Mouse (Mus musculus) liver, adult 10 weeks (tissue): ENCODE results near the gene Unc45b. TPM values are rescaled to one million over a fixed set of nuclear protein-coding genes. Genes with fewer than 3 reads are reported as not detected.

ENCODE experiments used
- polyA plus RNA-seq: library from polyadenylated mRNA; stranded (reverse); fragments of 350-450 nt; fragmentation: Illumina TruSeq; extraction: RNeasy Lipid Tissue Mini Kit (QIAGEN cat#74804); gene quantifications from one replicate; pipeline ENCODE4 v1.2.3, GENCODE M21; 2014; ENCODE audit warnings: low read depth, low replicate concordance

The Unc45b gene
- 0.37 TPM for polyA plus RNA-seq

DNA sequence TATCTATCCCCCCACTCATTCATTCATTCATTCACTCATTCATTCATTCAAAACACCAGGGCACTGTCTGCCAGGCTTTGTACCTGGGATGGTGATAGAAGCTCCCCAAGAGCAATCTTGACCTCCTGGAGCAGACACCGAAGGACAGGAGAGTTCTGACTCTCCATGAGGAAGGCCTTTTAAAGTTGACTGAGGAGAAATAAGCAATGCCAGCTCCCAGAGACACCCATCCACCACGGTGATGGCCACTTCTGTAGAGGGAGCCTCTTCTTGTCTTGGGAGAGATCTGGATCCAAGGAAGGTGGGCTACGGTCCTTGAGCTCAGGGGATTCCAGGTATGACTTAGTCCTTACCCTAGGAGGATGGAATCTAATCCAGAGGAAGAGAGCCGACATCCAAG lies at the start of gene Unc45b:
Unc45b (plus strand) TSS at position 301 of the 400 bp plus-strand sequence.

GRCm38 (mm10) chr11:82871031-82871446 lies 39.3 kb upstream of the Unc45b start, which contains the start of gene Rffl:
Gene Rffl (minus strand): TSS chr11:82871210.

GRCm38 (mm10) chr11:82890342-82890762 lies 20.0 kb upstream of the Unc45b start, which contains the start of gene Rad51d:
Gene Rad51d (minus strand): TSS chr11:82890614.

GRCm38 (mm10) chr11:82891936-82892335 lies 18.4 kb upstream of the Unc45b start, which contains the start of gene Fndc8:
Gene Fndc8 (plus strand): TSS chr11:82892124.

DNA sequence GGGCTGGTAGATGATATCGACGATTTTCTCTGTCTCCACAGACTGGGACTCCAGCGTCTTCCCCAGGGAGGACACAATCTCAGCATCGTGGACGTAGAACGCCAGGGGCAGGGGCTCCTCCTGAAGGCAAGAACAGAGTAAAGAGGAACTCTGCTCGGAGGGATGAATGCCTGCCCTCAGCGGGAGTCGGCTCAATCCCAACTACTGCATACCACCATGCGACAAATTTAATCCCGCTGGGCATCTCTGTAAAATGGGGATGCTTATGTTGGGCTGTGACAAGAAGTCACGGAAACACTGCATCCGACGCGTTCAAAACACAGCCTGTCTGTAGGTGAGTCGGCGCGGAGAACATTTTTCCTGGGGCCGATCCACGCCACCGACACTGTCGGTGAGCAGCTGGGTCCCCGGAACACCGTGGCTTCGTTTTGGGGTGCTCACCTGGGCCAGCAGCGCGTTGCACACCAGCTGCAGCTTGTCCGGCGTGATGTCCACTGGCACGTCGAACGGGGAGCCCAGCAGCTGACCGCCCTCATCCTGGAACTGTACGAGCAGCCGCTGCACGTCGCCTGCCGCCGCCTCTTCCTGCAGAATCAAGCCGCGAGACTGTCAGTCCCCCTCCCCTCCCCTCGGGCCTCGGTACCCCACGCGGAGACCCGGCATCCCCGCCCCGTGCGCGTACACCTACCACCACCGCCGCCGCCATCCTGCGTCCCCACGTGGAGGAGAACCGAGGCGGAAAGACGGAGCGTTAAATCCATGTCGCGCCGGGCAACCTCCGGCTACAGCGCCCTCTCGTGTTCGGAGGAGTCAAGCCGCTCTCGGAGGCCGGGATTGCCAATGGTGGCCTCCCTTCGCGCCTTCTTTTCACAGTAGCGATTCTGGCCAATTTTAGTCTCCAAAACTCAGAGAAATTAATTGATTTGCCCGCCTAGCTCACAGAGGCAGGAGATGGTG lies 2.4 kb upstream of the Unc45b start, which contains the start of gene Nle1:
Nle1 (minus strand) TSS at position 761 of the 957 bp plus-strand sequence.

GRCm38 (mm10) chr11:82950736-82951481 lies 40.6 kb downstream of the Unc45b start, which contains the start of gene Slfn5:
Gene Slfn5 (plus strand): TSS chr11:82951349.

GRCm38 (mm10) chr11:82991469-82992166 lies 81.3 kb downstream of the Unc45b start, which contains the start of gene Slfn9:
Gene Slfn9 (minus strand): TSS chr11:82991830.

Other genes starting within 250 kb of the Unc45b start
- gene Cct6b, start 146.2 kb upstream of the Unc45b start, polyA plus RNA-seq = 0.42 TPM
- gene Zfp830, start 146.2 kb upstream of the Unc45b start, polyA plus RNA-seq = 7.9 TPM
- 9.6 TPM for gene Lig3, start 129.4 kb upstream of the Unc45b start, polyA plus RNA-seq
- 18.9 TPM for gene Rffl, start 39.3 kb upstream of the Unc45b start, polyA plus RNA-seq
- 6.3 TPM for gene Rad51d, start 19.9 kb upstream of the Unc45b start, polyA plus RNA-seq
- not detected for gene Fndc8, start 18.4 kb upstream of the Unc45b start, polyA plus RNA-seq
- gene Nle1, start 2.1 kb upstream of the Unc45b start, polyA plus RNA-seq = 1.4 TPM
- gene Slfn5, start 40.8 kb downstream of the Unc45b start, polyA plus RNA-seq = 7.8 TPM
- gene Slfn9, start 81.3 kb downstream of the Unc45b start, polyA plus RNA-seq = 3.2 TPM
- 2.5 TPM for gene Slfn8, start 110.3 kb downstream of the Unc45b start, polyA plus RNA-seq
- gene Slfn2, start 154.6 kb downstream of the Unc45b start, polyA plus RNA-seq = 4.7 TPM
- gene Slfn1, start 206.3 kb downstream of the Unc45b start, polyA plus RNA-seq = 0.61 TPM